In genomic region chr15:82375855-82376254, GRCm38 (mm10) we compare ENCODE assay signal across 24 mouse cellular contexts. TPM values are rescaled to one million over a fixed set of nuclear protein-coding genes. Genes with fewer than 3 reads are reported as not detected.
DNase-seq lines count a peak whose midpoint lies in the region; ATAC-seq and TF ChIP-seq lines count a peak whose summit lies in the region.
"Had no signal": no experiment of that assay in that cellular context is flagged by ENCODE, and none has a peak within 500 bp of the region (broad histone marks: within the 10 kb centered on the region; RNA-seq: fewer than 3 reads in every experiment).

No protein-coding gene starts in this region.

- no peak overlapping the region for H3K4me2 ChIP-seq in forebrain, postnatal 0 days (ENCODE audit: low read depth)
- no peak overlapping the region for H3K4me2 ChIP-seq in forebrain, embryonic 12.5 days
- no peak overlapping the region for H3K4me2 ChIP-seq in heart, postnatal 0 days (ENCODE audit: low read depth, low read length)
- H3K4me2 ChIP-seq in lung, embryonic 15.5 days: no peak overlapping the region
- H3K4me2 ChIP-seq: embryonic facial prominence, embryonic 12.5 days; hindbrain, embryonic 12.5 days; intestine, embryonic 15.5 days; limb, embryonic 13.5 days; midbrain, embryonic 12.5 days; neural tube, embryonic 13.5 days had no signal

- no peak for DNase-seq in forebrain, postnatal 0 days
- DNase-seq in heart, postnatal 0 days (ENCODE audit: low spot score): no peak
- DNase-seq in heart, postnatal 10 days: no peak
- no peak for DNase-seq in lung, postnatal 4 days
- DNase-seq in B cell, adult 2 months: no peak
- DNase-seq: adrenal gland, postnatal 10 days; cerebellum, adult 11-12 months; kidney, postnatal 14 days; lung, postnatal 36 days; right cerebral cortex, postnatal 14 days; thymus, postnatal 14 days had no signal

- no peaks in the 10 kb centered on the region for H3K9me3 ChIP-seq in forebrain, postnatal 0 days (ENCODE audit: low read length)
- no peaks in the 10 kb centered on the region for H3K9me3 ChIP-seq in forebrain, embryonic 12.5 days
- no peaks in the 10 kb centered on the region for H3K9me3 ChIP-seq in heart, postnatal 0 days (replicated peaks; ENCODE audit: control insufficient read depth, low read length)
- H3K9me3 ChIP-seq in lung, embryonic 15.5 days: no peaks in the 10 kb centered on the region
- H3K9me3 ChIP-seq: embryonic facial prominence, embryonic 12.5 days; hindbrain, embryonic 12.5 days; intestine, embryonic 15.5 days; limb, embryonic 13.5 days; midbrain, embryonic 12.5 days; neural tube, embryonic 13.5 days had no signal

- H3K4me1 ChIP-seq in forebrain, postnatal 0 days (ENCODE audit: insufficient read depth): peaks cover 9% of the 10 kb centered on the region; the same call in 1 of the 2 replicates
- H3K4me1 ChIP-seq in forebrain, embryonic 12.5 days: peaks cover 27% of the 10 kb centered on the region
- H3K4me1 ChIP-seq in heart, postnatal 0 days (ENCODE audit: control insufficient read depth, insufficient read depth): peaks cover 30% of the 10 kb centered on the region
- H3K4me1 ChIP-seq in lung, embryonic 15.5 days: peaks cover 31% of the 10 kb centered on the region

- peak overlapping the region; percentile 74; the same call in 1 of the 2 replicates for H3K27ac ChIP-seq in forebrain, postnatal 0 days (ENCODE audit: low read depth, low read length)
- no peak overlapping the region for H3K27ac ChIP-seq in forebrain, embryonic 12.5 days
- peak overlapping the region; percentile 93 for H3K27ac ChIP-seq in heart, postnatal 0 days (ENCODE audit: low read depth)
- peak overlapping the region; percentile 78; the same call in 1 of the 2 replicates for H3K27ac ChIP-seq in lung, embryonic 15.5 days
- H3K27ac ChIP-seq: embryonic facial prominence, embryonic 12.5 days; intestine, embryonic 15.5 days; limb, embryonic 13.5 days; midbrain, embryonic 12.5 days had no signal

- TF ChIP-seq EP300 in heart, postnatal 0 days (IDR thresholded peaks at IDR 0.05; ENCODE audit: low read depth): no peak

- no peak for TF ChIP-seq CTCF in forebrain, postnatal 0 days (IDR thresholded peaks at IDR 0.05; ENCODE audit: low read depth)
- TF ChIP-seq CTCF in heart, postnatal 0 days (IDR thresholded peaks at IDR 0.05; ENCODE audit: low read depth): no peak

- WGBS in forebrain, postnatal 0 days: 86% methylated on average over 9 of the region's 9 CpGs
- WGBS in forebrain, embryonic 12.5 days: 86% methylated on average over 9 of the region's 9 CpGs
- 93% methylated on average over 9 of the region's 9 CpGs for WGBS in heart, postnatal 0 days
- 82% methylated on average over 9 of the region's 9 CpGs for WGBS in lung, embryonic 15.5 days

- H3K36me3 ChIP-seq in forebrain, postnatal 0 days (ENCODE audit: insufficient read depth): no peaks in the 10 kb centered on the region
- no peaks in the 10 kb centered on the region for H3K36me3 ChIP-seq in forebrain, embryonic 12.5 days (replicated peaks)
- peaks cover 10% of the 10 kb centered on the region; the same call in 1 of the 2 replicates for H3K36me3 ChIP-seq in heart, postnatal 0 days (replicated peaks; ENCODE audit: control insufficient read depth, insufficient read depth, low read length)
- H3K36me3 ChIP-seq in lung, embryonic 15.5 days: no peaks in the 10 kb centered on the region
- H3K36me3 ChIP-seq: hindbrain, embryonic 12.5 days; limb, embryonic 13.5 days; midbrain, embryonic 12.5 days; neural tube, embryonic 13.5 days had no signal

- no peaks in the 10 kb centered on the region for H3K27me3 ChIP-seq in forebrain, postnatal 0 days (ENCODE audit: insufficient read depth, low read length)
- H3K27me3 ChIP-seq in forebrain, embryonic 12.5 days: no peaks in the 10 kb centered on the region
- H3K27me3 ChIP-seq in heart, postnatal 0 days (ENCODE audit: control insufficient read depth, insufficient read depth, low read length): no peaks in the 10 kb centered on the region
- no peaks in the 10 kb centered on the region for H3K27me3 ChIP-seq in lung, embryonic 15.5 days
- H3K27me3 ChIP-seq: embryonic facial prominence, embryonic 12.5 days; hindbrain, embryonic 12.5 days; intestine, embryonic 15.5 days; limb, embryonic 13.5 days; neural tube, embryonic 13.5 days had no signal

- intact Hi-C loops in heart, postnatal 10 days (cut with DNase I): loop anchor here (2.0 kb wide), 1 partner anchor 21 kb away; the partner anchor contains the start of gene Ndufa6

- no peak for ATAC-seq in forebrain, postnatal 0 days
- ATAC-seq in forebrain, embryonic 12.5 days (ENCODE audit: low FRiP score): no peak
- no peak for ATAC-seq in heart, postnatal 0 days (ENCODE audit: insufficient read depth, low read depth)
- no peak for ATAC-seq in lung, embryonic 15.5 days (ENCODE audit: borderline replicate concordance, extremely low read depth, low FRiP score, low TSS enrichment)
- ATAC-seq: intestine, embryonic 15.5 days had no signal

- no peak overlapping the region for H3K9ac ChIP-seq in forebrain, postnatal 0 days
- H3K9ac ChIP-seq in forebrain, embryonic 12.5 days: no peak overlapping the region
- H3K9ac ChIP-seq in heart, postnatal 0 days (replicated peaks; ENCODE audit: low read depth, low read length): no peak overlapping the region
- H3K9ac ChIP-seq in lung, embryonic 15.5 days: no peak overlapping the region
- H3K9ac ChIP-seq: embryonic facial prominence, embryonic 12.5 days; hindbrain, embryonic 12.5 days; intestine, embryonic 15.5 days; limb, embryonic 13.5 days; midbrain, embryonic 12.5 days; neural tube, embryonic 13.5 days had no signal

- H3K4me3 ChIP-seq in forebrain, postnatal 0 days (ENCODE audit: low read depth, low read length): no peak overlapping the region
- H3K4me3 ChIP-seq in forebrain, embryonic 12.5 days (replicated peaks): no peak overlapping the region
- no peak overlapping the region for H3K4me3 ChIP-seq in heart, postnatal 0 days (ENCODE audit: low read depth, low read length)
- H3K4me3 ChIP-seq in lung, embryonic 15.5 days: no peak overlapping the region
- H3K4me3 ChIP-seq: embryonic facial prominence, embryonic 12.5 days; hindbrain, embryonic 12.5 days; intestine, embryonic 15.5 days; limb, embryonic 13.5 days; midbrain, embryonic 12.5 days; neural tube, embryonic 13.5 days had no signal

RNA-seq across cellular contexts. Expression of gene Cyp2d22, which starts 4.2 kb away (rescaled TPM):
- total RNA-seq in forebrain, postnatal 0 days (2014; rRNA removed): 2.1 and 3.1 TPM in 2 replicates
- 1.8 and 1.9 TPM in 2 replicates for polyA plus RNA-seq in forebrain, postnatal 0 days (2015; fragmentation: Nextera tagmentation; extraction: Ambion mirVana)
- polyA plus RNA-seq in forebrain, embryonic 12.5 days (2016; fragmentation: Nextera tagmentation; extraction: Ambion mirVana): 2.1 and 2.8 TPM in 2 replicates
- 14.8 and 16.8 TPM in 2 replicates for total RNA-seq in heart, postnatal 0 days (2014; rRNA removed; ENCODE audit: low replicate concordance)
- 10.1 and 10.6 TPM in 2 replicates for polyA plus RNA-seq in heart, postnatal 0 days (2015; fragmentation: Nextera tagmentation; extraction: Ambion mirVana)
- 10 to 100 TPM; 17.7 to 30.5 TPM for total RNA-seq in heart, postnatal 10 days (2021)
- polyA plus RNA-seq in lung, embryonic 15.5 days (2015; fragmentation: Nextera tagmentation; extraction: Ambion mirVana): 6.7 and 9.6 TPM in 2 replicates

RNA-seq across cellular contexts. Expression of gene Cyp2d11, which starts 18.0 kb away (rescaled TPM):
- total RNA-seq in forebrain, postnatal 0 days (2014; rRNA removed): not detected in 2 replicates
- not detected in 2 replicates for polyA plus RNA-seq in forebrain, postnatal 0 days (2015; fragmentation: Nextera tagmentation; extraction: Ambion mirVana)
- not detected in 2 replicates for polyA plus RNA-seq in forebrain, embryonic 12.5 days (2016; fragmentation: Nextera tagmentation; extraction: Ambion mirVana)
- total RNA-seq in heart, postnatal 0 days (2014; rRNA removed; ENCODE audit: low replicate concordance): not detected in 2 replicates
- polyA plus RNA-seq in heart, postnatal 0 days (2015; fragmentation: Nextera tagmentation; extraction: Ambion mirVana): not detected in 2 replicates
- not detected for total RNA-seq in heart, postnatal 10 days (2021)
- not detected in 2 replicates for polyA plus RNA-seq in lung, embryonic 15.5 days (2015; fragmentation: Nextera tagmentation; extraction: Ambion mirVana)
- total RNA-seq: layer of hippocampus, postnatal 10 days; left cerebral cortex, postnatal 10 days had no signal
- polyA plus RNA-seq: brain, embryonic 14.5 days; embryonic facial prominence, embryonic 12.5 days; gonadal fat pad, adult 2 months; hindbrain, embryonic 12.5 days; intestine, embryonic 15.5 days; limb, embryonic 13.5 days; liver, embryonic 16.5 days; midbrain, embryonic 12.5 days; neural tube, embryonic 13.5 days had no signal

RNA-seq across cellular contexts. Expression of gene Ndufa6, which starts 21.7 kb away (rescaled TPM):
- 271 and 465 TPM in 2 replicates for total RNA-seq in forebrain, postnatal 0 days (2014; rRNA removed)
- polyA plus RNA-seq in forebrain, postnatal 0 days (2015; fragmentation: Nextera tagmentation; extraction: Ambion mirVana): 416 and 528 TPM in 2 replicates
- polyA plus RNA-seq in forebrain, embryonic 12.5 days (2016; fragmentation: Nextera tagmentation; extraction: Ambion mirVana): 277 and 278 TPM in 2 replicates
- total RNA-seq in heart, postnatal 0 days (2014; rRNA removed; ENCODE audit: low replicate concordance): 397 and 531 TPM in 2 replicates
- polyA plus RNA-seq in heart, postnatal 0 days (2015; fragmentation: Nextera tagmentation; extraction: Ambion mirVana): 1,167 and 1,291 TPM in 2 replicates
- total RNA-seq in heart, postnatal 10 days (2021): 100 to 1,000 TPM; 525 to 549 TPM
- 276 and 282 TPM in 2 replicates for polyA plus RNA-seq in lung, embryonic 15.5 days (2015; fragmentation: Nextera tagmentation; extraction: Ambion mirVana)

RNA-seq across cellular contexts. Expression of gene Cyp2d10, which starts 31.1 kb away (rescaled TPM):
- total RNA-seq in forebrain, postnatal 0 days (2014; rRNA removed): not detected in 2 replicates
- not detected in 2 replicates for polyA plus RNA-seq in forebrain, postnatal 0 days (2015; fragmentation: Nextera tagmentation; extraction: Ambion mirVana)
- not detected in 2 replicates for polyA plus RNA-seq in forebrain, embryonic 12.5 days (2016; fragmentation: Nextera tagmentation; extraction: Ambion mirVana)
- 1.2 TPM in 1 of 2 replicates, not detected in the other for total RNA-seq in heart, postnatal 0 days (2014; rRNA removed; ENCODE audit: low replicate concordance)
- not detected in 2 replicates for polyA plus RNA-seq in heart, postnatal 0 days (2015; fragmentation: Nextera tagmentation; extraction: Ambion mirVana)
- not detected for total RNA-seq in heart, postnatal 10 days (2021)
- polyA plus RNA-seq in lung, embryonic 15.5 days (2015; fragmentation: Nextera tagmentation; extraction: Ambion mirVana): 0.34 TPM in 1 of 2 replicates, not detected in the other
- total RNA-seq: left cerebral cortex, postnatal 10 days had no signal
- polyA plus RNA-seq: brain, embryonic 14.5 days; embryonic facial prominence, embryonic 12.5 days; hindbrain, embryonic 12.5 days; limb, embryonic 13.5 days; midbrain, embryonic 12.5 days; neural tube, embryonic 13.5 days had no signal

RNA-seq across cellular contexts. Expression of gene Smdt1, which starts 37.1 kb away (rescaled TPM):
- 167 and 208 TPM in 2 replicates for total RNA-seq in forebrain, postnatal 0 days (2014; rRNA removed)
- 337 and 359 TPM in 2 replicates for polyA plus RNA-seq in forebrain, postnatal 0 days (2015; fragmentation: Nextera tagmentation; extraction: Ambion mirVana)
- 245 and 250 TPM in 2 replicates for polyA plus RNA-seq in forebrain, embryonic 12.5 days (2016; fragmentation: Nextera tagmentation; extraction: Ambion mirVana)
- 342 and 440 TPM in 2 replicates for total RNA-seq in heart, postnatal 0 days (2014; rRNA removed; ENCODE audit: low replicate concordance)
- polyA plus RNA-seq in heart, postnatal 0 days (2015; fragmentation: Nextera tagmentation; extraction: Ambion mirVana): 431 and 450 TPM in 2 replicates
- 100 to 1,000 TPM; 195 to 202 TPM for total RNA-seq in heart, postnatal 10 days (2021)
- 235 and 254 TPM in 2 replicates for polyA plus RNA-seq in lung, embryonic 15.5 days (2015; fragmentation: Nextera tagmentation; extraction: Ambion mirVana)
